Mouse (Mus musculus): ENCODE measurements around the gene Insig1. TPM values are rescaled to one million over a fixed set of nuclear protein-coding genes. Genes with fewer than 3 reads are reported as not detected.

Gene Insig1
- 95.6 and 101 TPM in 2 replicates for polyA plus RNA-seq (2016; fragmentation: Nextera tagmentation; extraction: Ambion mirVana)

DNA sequence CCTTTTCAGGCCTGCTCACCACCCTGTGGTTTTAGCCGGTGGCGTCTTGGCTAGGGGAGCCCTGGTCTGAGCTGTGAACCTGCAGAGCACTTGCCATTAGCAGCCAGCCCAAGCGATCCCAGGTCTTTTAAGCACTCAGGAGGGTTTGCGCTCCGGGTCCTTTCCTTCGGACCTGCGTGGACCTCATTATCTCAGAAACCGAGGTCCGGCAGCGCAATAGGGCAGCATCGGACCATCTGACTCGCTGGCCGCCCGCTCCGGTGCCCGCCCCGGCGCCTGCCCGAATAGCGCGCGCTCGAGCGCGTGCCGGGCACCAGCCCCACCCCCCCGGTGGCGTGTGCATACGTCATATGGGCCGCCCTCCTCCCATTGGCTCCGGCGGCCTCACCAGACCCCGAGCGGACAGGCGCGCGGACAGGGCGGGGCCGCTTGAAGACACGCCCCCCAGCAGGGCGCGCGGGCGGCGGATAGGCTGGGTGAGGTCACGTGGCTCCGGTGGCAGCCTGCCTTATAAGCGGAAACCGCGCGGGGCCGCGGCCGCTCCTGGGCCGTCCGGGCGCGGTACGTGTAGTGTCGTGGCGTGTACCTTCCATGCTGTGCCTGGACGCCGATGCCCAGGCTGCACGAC lies at the start of gene Insig1:
TSS of gene Insig1 (plus strand) at position 536 of the 628 bp plus-strand sequence.
- H3K4me1 ChIP-seq, result peaks cover 36% of the 10 kb centered on the region
- peak within 1 kb of the TSS; percentile 97 for H3K27ac ChIP-seq
- H3K4me2 ChIP-seq (replicated peaks), result peak within 1 kb of the TSS; percentile 80
- peak within 1 kb of the TSS; percentile 92 for H3K4me3 ChIP-seq
- WGBS, result under 1% methylated on average over 49 of the region's 64 CpGs
- no peaks in the 10 kb centered on the region for H3K27me3 ChIP-seq
- H3K9ac ChIP-seq, result peak within 1 kb of the TSS; percentile 78
- peak; percentile 94 for ATAC-seq (ENCODE audit: low FRiP score)
- peaks cover 25% of the 10 kb centered on the region for H3K36me3 ChIP-seq
- H3K9me3 ChIP-seq (replicated peaks), result no peaks in the 10 kb centered on the region

DNA sequence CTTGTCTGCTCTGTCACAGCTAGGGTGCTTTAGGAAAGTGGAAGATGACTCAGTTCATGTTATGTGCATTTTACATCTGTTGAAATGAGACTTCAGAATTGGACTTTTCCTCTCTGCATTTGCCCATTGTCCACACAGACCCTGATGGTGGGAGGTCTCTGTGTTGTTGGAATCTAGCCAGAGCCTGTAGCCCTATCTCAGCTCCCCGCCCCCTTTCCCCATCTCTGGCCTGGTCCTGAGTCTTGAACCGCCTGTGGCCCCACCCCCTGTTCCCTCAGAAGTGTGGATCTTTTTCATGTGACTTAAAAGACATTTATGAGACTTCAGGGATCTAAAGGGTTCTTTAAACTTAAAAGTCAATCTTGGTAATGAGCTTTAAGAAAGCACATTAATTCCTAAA lies 47.7 kb upstream of the Insig1 start:
- no peaks in the 10 kb centered on the region for H3K36me3 ChIP-seq
- H3K4me2 ChIP-seq (replicated peaks), result no peak overlapping the region
- 67% methylated on average over 2 of the region's 2 CpGs for WGBS
- H3K27me3 ChIP-seq, result no peaks in the 10 kb centered on the region
- H3K4me1 ChIP-seq, result no peaks in the 10 kb centered on the region
- no peak for ATAC-seq (ENCODE audit: low FRiP score)
- no peak overlapping the region for H3K9ac ChIP-seq
- H3K9me3 ChIP-seq (replicated peaks), result no peaks in the 10 kb centered on the region
- H3K27ac ChIP-seq, result no peak overlapping the region
- H3K4me3 ChIP-seq, result no peak overlapping the region

DNA sequence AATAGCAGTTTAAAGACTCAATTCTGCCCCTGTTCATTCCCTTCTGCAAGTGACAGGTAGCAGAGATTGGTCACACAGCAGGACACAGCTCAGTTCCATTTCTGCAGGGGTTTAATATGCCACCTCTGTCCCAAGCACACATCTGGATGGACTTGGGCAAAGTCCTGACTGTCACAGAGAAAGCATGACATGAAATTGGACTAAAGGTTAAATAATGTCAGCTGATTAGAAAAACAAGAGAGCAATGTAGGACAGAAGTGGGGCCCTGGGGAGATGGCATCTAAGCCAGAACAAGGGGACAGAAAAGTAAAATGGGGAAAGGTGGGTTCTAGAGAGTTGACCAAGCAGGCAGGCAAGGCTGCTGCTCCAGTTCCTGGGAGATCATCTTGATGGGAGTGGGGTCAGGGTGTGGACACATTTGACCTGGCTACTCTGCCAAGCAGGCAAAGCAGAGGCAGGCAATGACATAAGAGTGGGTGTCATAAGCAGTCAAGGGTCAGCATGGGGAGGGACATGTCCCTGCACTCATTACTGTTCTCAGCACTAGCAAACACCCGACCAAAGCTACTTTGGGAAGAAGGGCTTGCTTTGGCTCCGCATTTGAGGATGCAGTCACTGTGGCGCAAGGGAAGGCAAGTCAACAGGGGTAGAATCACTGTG lies 39.5 kb upstream of the Insig1 start:
- no peak overlapping the region for H3K4me3 ChIP-seq
- no peaks in the 10 kb centered on the region for H3K27me3 ChIP-seq
- no peaks in the 10 kb centered on the region for H3K36me3 ChIP-seq
- no peak overlapping the region for H3K4me2 ChIP-seq (replicated peaks)
- H3K9me3 ChIP-seq (replicated peaks), result no peaks in the 10 kb centered on the region
- WGBS, result 92% methylated on average over 3 of the region's 3 CpGs
- no peak for ATAC-seq (ENCODE audit: low FRiP score)
- no peaks in the 10 kb centered on the region for H3K4me1 ChIP-seq
- H3K27ac ChIP-seq, result no peak overlapping the region
- H3K9ac ChIP-seq, result no peak overlapping the region

DNA sequence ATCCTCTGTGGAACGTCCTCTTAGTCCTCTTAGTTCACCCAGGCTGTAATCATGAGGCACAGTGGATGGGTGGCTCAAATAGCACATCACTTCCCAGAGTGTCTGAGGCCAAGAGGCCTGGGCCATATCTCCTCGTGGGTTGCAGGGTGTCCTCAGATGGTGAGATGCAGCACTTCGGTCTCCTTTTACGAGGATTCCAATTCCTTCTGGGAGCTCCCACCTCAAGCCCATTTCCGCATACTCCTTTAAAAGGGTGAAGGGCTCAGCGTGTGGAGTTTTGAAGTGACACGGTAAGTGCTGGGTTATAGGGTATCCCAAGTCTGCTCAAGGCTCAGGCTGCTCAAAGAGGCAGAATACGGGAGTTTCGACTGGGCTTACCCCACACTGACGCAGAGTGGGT lies 38.3 kb upstream of the Insig1 start:
- H3K4me1 ChIP-seq, result no peaks in the 10 kb centered on the region
- 89% methylated on average over 10 of the region's 10 CpGs for WGBS
- no peak overlapping the region for H3K4me2 ChIP-seq (replicated peaks)
- no peak overlapping the region for H3K9ac ChIP-seq
- H3K27me3 ChIP-seq, result no peaks in the 10 kb centered on the region
- H3K4me3 ChIP-seq, result no peak overlapping the region
- no peaks in the 10 kb centered on the region for H3K9me3 ChIP-seq (replicated peaks)
- no peak overlapping the region for H3K27ac ChIP-seq
- no peaks in the 10 kb centered on the region for H3K36me3 ChIP-seq
- ATAC-seq (ENCODE audit: low FRiP score), result no peak

DNA sequence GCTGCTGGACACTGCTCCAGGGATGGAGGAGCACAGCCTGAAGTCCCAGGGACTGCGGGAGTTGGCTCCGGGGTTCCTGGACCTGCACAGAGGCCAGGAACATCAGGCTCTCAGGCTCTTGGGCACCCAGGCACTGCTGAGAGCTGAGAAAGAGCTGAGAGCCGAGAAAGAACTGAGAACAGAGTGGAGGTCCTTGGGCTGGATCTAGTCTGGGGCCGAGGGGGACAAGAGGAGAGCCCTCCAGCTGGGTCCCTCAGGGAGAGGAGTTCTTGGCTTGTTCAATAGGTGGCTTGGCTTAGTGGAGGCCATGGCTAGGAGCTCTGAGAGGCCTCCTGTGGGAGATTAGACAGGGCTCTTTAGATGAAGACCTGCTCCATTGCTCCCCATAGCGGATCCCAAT lies 37.9 kb upstream of the Insig1 start:
- Histone ChIP-seq H3K4me3 (no peak overlapping the region), H3K9me3 (replicated peaks) (no peaks in the 10 kb centered on the region), H3K36me3 (no peaks in the 10 kb centered on the region), H3K9ac (no peak overlapping the region), H3K4me2 (replicated peaks) (no peak overlapping the region), H3K27me3 (no peaks in the 10 kb centered on the region), H3K27ac (no peak overlapping the region), H3K4me1 (no peaks in the 10 kb centered on the region)
- no peak for ATAC-seq (ENCODE audit: low FRiP score)
- WGBS, result 94% methylated on average over 5 of the region's 5 CpGs

DNA sequence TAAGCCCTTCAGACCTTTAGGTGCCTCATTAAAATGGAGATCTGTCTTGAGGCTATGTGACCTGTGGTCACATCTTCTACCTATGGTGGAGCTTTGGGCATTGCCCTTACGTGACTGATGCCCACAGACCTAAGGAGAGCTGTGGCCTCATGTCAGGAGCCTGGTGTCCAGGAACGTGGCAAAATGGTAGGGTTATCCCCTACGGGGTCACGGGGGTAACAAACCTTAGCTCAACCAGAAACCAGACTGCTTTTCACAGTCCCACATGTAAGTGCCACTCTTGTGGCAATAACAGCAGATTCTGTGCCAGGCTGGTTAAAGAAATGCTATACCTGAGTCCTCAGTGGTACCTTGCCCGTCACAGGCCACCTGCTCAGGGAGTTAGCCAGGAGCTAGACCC lies 37.3 kb upstream of the Insig1 start:
- no peaks in the 10 kb centered on the region for H3K27me3 ChIP-seq
- no peak overlapping the region for H3K4me2 ChIP-seq (replicated peaks)
- 88% methylated on average over 5 of the region's 5 CpGs for WGBS
- no peaks in the 10 kb centered on the region for H3K4me1 ChIP-seq
- no peaks in the 10 kb centered on the region for H3K36me3 ChIP-seq
- no peak overlapping the region for H3K4me3 ChIP-seq
- H3K9ac ChIP-seq, result no peak overlapping the region
- ATAC-seq (ENCODE audit: low FRiP score), result no peak
- no peak overlapping the region for H3K27ac ChIP-seq
- no peaks in the 10 kb centered on the region for H3K9me3 ChIP-seq (replicated peaks)

DNA sequence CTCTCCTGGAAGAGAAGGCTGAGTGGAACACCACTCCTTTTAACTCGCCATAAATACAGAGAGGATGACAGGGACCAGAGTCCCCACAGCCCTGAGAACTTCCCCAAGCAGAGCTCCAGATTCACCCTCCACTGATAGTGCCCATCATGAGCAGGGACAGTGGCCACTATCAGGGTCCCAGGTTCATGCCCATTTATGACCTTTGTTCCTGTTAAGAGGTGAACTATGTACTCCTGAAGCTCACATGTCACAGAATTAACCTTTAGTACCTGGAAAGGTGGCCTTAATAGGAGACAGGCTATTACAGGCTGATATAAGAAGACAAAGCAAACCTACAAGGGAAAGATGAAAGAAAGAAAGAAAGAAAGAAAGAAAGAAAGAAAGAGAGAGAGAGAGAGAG lies 35.2 kb upstream of the Insig1 start:
- no peaks in the 10 kb centered on the region for H3K4me1 ChIP-seq
- no peaks in the 10 kb centered on the region for H3K9me3 ChIP-seq (replicated peaks)
- H3K27ac ChIP-seq, result no peak overlapping the region
- WGBS, result 93% methylated on average over 1 of the region's 1 CpGs
- no peaks in the 10 kb centered on the region for H3K27me3 ChIP-seq
- H3K9ac ChIP-seq, result no peak overlapping the region
- H3K4me3 ChIP-seq, result no peak overlapping the region
- H3K36me3 ChIP-seq, result no peaks in the 10 kb centered on the region
- ATAC-seq (ENCODE audit: low FRiP score), result no peak
- H3K4me2 ChIP-seq (replicated peaks), result no peak overlapping the region

DNA sequence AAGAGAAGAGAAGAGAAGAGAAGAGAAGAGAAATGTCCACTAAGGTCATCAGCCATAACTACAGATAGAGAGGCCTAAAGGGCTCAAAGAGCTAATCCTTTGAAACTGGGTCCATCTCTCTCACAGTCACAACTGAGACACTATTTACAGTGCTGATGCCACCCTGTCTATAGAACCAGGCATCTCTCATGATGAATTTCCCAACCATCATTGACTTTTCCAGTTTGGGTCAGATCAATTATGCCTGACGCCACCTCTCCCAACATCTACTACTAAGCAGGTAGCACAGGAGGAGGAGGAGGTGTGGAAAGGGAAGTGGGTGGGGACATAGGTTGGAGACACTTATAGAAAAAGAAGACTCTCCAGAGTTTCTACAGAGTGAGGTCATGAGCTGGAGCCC lies 34.6 kb upstream of the Insig1 start:
- WGBS, result 84% methylated on average over 1 of the region's 1 CpGs

DNA sequence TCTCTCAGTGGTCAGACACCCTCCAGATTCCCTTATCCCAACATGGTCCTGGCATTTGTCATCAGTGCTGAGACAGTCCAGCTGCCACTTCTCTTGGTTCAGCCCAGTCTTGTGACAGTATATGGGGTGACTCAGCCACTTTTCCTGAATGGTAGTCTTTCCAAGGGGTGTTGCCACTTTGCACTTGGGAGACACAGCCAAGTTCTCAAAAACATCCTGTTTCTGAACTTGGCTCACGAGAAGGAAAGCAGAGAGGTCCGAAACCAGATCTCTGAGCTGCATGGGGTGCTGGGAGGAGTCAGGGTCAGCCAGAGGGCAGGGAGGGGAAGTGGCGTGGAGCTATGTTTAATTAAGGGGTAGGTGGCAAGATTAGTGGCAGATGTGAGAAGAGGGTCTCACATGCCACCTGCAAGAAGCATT lies 34.0 kb upstream of the Insig1 start:
- Histone ChIP-seq H3K4me1 (no peaks in the 10 kb centered on the region), H3K4me3 (no peak overlapping the region), H3K4me2 (replicated peaks) (no peak overlapping the region), H3K36me3 (no peaks in the 10 kb centered on the region), H3K27ac (no peak overlapping the region), H3K27me3 (no peaks in the 10 kb centered on the region), H3K9ac (no peak overlapping the region), H3K9me3 (replicated peaks) (no peaks in the 10 kb centered on the region)
- ATAC-seq (ENCODE audit: low FRiP score), result no peak
- WGBS, result 38% methylated on average over 3 of the region's 3 CpGs

More for the DNA sequence above, 34.6 kb upstream of the Insig1 start:
- Histone ChIP-seq H3K9me3 (replicated peaks) (no peaks in the 10 kb centered on the region), H3K27ac (no peak overlapping the region), H3K4me2 (replicated peaks) (no peak overlapping the region), H3K9ac (no peak overlapping the region), H3K36me3 (no peaks in the 10 kb centered on the region), H3K4me3 (no peak overlapping the region), H3K4me1 (no peaks in the 10 kb centered on the region), H3K27me3 (no peaks in the 10 kb centered on the region)
- ATAC-seq (ENCODE audit: low FRiP score), result no peak

DNA sequence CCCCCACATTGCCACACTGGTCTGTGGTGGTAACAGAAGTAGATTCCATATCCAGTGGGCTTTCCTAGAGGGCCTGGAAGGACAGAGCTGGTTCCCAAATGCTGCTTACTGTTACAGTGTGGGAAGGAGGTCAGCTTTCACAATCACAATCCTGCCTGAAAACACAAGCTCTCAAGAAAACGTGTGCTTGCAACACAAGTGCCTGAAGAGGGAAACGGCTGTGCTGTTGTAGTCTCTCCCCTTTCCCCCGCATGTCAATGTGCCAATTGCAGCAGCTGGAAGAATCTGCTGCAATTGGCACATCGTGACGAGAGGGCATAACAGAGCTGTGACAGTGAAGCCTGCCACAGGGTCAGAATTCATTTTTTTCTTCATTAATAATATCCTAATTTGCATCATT lies 33.5 kb upstream of the Insig1 start:
- 43% methylated on average over 5 of the region's 5 CpGs for WGBS
- Histone ChIP-seq H3K27ac (no peak overlapping the region), H3K4me3 (no peak overlapping the region), H3K27me3 (no peaks in the 10 kb centered on the region), H3K9me3 (replicated peaks) (no peaks in the 10 kb centered on the region), H3K4me1 (no peaks in the 10 kb centered on the region), H3K36me3 (no peaks in the 10 kb centered on the region), H3K4me2 (replicated peaks) (no peak overlapping the region), H3K9ac (no peak overlapping the region)
- no peak for ATAC-seq (ENCODE audit: low FRiP score)

DNA sequence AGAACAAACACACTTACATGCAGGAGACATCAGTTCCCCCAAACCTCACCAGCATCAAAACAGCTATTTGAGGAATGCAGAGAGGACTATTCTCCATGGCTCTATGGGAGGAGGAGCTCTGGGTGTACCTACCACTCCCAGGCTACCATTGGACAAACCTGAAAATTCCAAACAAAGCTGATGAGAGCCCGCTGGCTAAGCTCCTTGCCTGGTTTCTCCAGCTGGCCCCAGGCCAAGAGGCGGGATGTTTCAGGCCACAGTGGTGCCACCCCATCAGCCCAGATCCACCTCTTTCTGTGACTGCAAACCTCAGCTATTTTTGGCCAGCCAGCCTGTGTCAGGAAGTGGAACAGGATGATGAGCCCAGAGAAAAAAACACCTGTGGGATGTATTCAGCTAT lies 33.0 kb upstream of the Insig1 start:
- Histone ChIP-seq H3K4me1 (no peaks in the 10 kb centered on the region), H3K4me3 (no peak overlapping the region), H3K36me3 (no peaks in the 10 kb centered on the region), H3K9ac (no peak overlapping the region), H3K27me3 (no peaks in the 10 kb centered on the region), H3K9me3 (replicated peaks) (no peaks in the 10 kb centered on the region), H3K27ac (no peak overlapping the region), H3K4me2 (replicated peaks) (no peak overlapping the region)
- 58% methylated on average over 2 of the region's 2 CpGs for WGBS
- ATAC-seq (ENCODE audit: low FRiP score), result no peak

DNA sequence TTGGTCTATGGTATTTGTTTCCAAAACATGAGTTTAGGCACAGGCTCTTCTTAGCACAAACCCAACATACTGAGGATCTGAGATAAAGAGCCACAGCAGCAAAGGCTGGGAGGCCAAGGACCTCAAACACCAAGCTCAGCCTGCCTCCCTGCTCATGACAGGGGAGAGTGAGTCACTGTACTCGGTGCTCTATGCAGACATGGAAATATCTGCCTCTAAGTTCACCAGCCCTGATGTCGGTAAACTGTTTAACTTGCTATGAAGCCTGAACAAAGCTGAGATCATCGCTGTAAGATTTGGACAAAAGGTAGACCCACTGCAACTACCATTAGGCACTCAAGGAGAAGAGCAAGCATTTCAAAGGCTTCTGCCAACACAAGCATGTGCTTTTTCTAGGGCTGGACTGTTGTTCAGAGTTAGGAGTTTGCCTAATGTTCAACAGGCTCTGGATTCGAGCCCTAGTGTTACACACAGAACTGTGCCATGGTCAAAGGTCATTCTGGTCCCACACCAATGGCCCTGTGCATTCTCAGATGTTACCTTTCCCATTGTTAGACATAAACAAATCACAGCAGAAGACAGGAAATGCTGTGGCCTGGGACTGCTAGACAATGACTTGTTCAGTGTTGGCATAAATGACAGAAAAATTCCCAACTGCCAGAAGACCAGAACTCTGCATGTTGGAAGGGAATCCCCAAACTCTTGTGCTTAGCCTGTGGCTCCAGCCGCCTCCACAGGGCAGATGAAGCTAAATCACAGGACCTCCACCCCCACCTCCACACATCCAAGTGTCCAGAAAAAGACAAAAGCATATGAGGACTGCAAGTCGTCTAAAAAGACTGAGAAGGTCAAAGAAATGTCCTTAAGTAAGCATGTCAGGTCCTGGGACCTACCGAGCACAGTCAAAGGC lies 31.2 kb upstream of the Insig1 start:
- H3K27ac ChIP-seq, result no peak overlapping the region
- H3K4me2 ChIP-seq (replicated peaks), result no peak overlapping the region
- no peak for ATAC-seq (ENCODE audit: low FRiP score)
- H3K9ac ChIP-seq, result no peak overlapping the region
- peaks cover 8% of the 10 kb centered on the region for H3K9me3 ChIP-seq (replicated peaks)
- WGBS, result 79% methylated on average over 7 of the region's 7 CpGs
- no peaks in the 10 kb centered on the region for H3K4me1 ChIP-seq
- no peaks in the 10 kb centered on the region for H3K27me3 ChIP-seq
- no peaks in the 10 kb centered on the region for H3K36me3 ChIP-seq
- H3K4me3 ChIP-seq, result no peak overlapping the region

Measured in hindbrain, embryonic 12.5 days (tissue).